Mouse (Mus musculus): Measurements from ENCODE around the gene Vma21. TPM values are rescaled to one million over a fixed set of nuclear protein-coding genes. Genes with fewer than 3 reads are reported as not detected.

Vma21 gene
- polyA plus RNA-seq, 1 experiment from 2014 or later: 37.0 TPM

GRCm38 (mm10) chrX:71838911-71839310 is 23.2 kb downstream of the Vma21 start:
- Histone ChIP-seq H3K9me3 (ENCODE audit: control insufficient read depth, low read length) (no peaks in the 10 kb centered on the region), H3K4me2 (ENCODE audit: low read length) (no peak overlapping the region), H3K27ac (ENCODE audit: low read depth) (no peak overlapping the region), H3K4me1 (replicated peaks; ENCODE audit: control insufficient read depth, insufficient read depth, low read length) (no peaks in the 10 kb centered on the region), H3K9ac (ENCODE audit: low read length) (no peak overlapping the region), H3K4me3 (ENCODE audit: low read depth, low read length) (no peak overlapping the region), H3K27me3 (replicated peaks; ENCODE audit: control insufficient read depth, insufficient read depth, low read length) (no peaks in the 10 kb centered on the region), H3K36me3 (ENCODE audit: control insufficient read depth, insufficient read depth, low read length) (no peaks in the 10 kb centered on the region)
- no peak for DNase-seq (ENCODE audit: low spot score)
- no peak for ATAC-seq (replicated peaks; ENCODE audit: low FRiP score, low TSS enrichment, low read depth)
- WGBS: 82% methylated on average over 4 of the region's 4 CpGs

GRCm38 (mm10) chrX:71846696-71847095 is 31.0 kb downstream of the Vma21 start:
- 76% methylated on average over 4 of the region's 4 CpGs for WGBS
- Histone ChIP-seq H3K9ac (ENCODE audit: low read length) (no peak overlapping the region), H3K4me3 (ENCODE audit: low read depth, low read length) (no peak overlapping the region), H3K36me3 (ENCODE audit: control insufficient read depth, insufficient read depth, low read length) (no peaks in the 10 kb centered on the region), H3K4me1 (replicated peaks; ENCODE audit: control insufficient read depth, insufficient read depth, low read length) (no peaks in the 10 kb centered on the region), H3K27me3 (replicated peaks; ENCODE audit: control insufficient read depth, insufficient read depth, low read length) (no peaks in the 10 kb centered on the region), H3K4me2 (ENCODE audit: low read length) (no peak overlapping the region), H3K9me3 (ENCODE audit: control insufficient read depth, low read length) (no peaks in the 10 kb centered on the region), H3K27ac (ENCODE audit: low read depth) (no peak overlapping the region)
- ATAC-seq (replicated peaks; ENCODE audit: low FRiP score, low TSS enrichment, low read depth): no peak
- DNase-seq (ENCODE audit: low spot score): no peak

GRCm38 (mm10) chrX:71853798-71854197 is 38.1 kb downstream of the Vma21 start:
- H3K4me1 ChIP-seq (replicated peaks; ENCODE audit: control insufficient read depth, insufficient read depth, low read length): no peaks in the 10 kb centered on the region
- H3K36me3 ChIP-seq (ENCODE audit: control insufficient read depth, insufficient read depth, low read length): no peaks in the 10 kb centered on the region
- H3K4me2 ChIP-seq (ENCODE audit: low read length): no peak overlapping the region
- no peak overlapping the region for H3K27ac ChIP-seq (ENCODE audit: low read depth)
- no peak overlapping the region for H3K4me3 ChIP-seq (ENCODE audit: low read depth, low read length)
- no peaks in the 10 kb centered on the region for H3K9me3 ChIP-seq (ENCODE audit: control insufficient read depth, low read length)
- H3K9ac ChIP-seq (ENCODE audit: low read length): no peak overlapping the region
- no peaks in the 10 kb centered on the region for H3K27me3 ChIP-seq (replicated peaks; ENCODE audit: control insufficient read depth, insufficient read depth, low read length)
- ATAC-seq (replicated peaks; ENCODE audit: low FRiP score, low TSS enrichment, low read depth): no peak
- no peak for DNase-seq (ENCODE audit: low spot score)

Other genes starting within 250 kb of the Vma21 start
- gene Gpr50, start 152.3 kb upstream of the Vma21 start, polyA plus RNA-seq (2014; fragmentation: Nextera tagmentation; extraction: Ambion mirVana): 1.6 and 1.7 TPM in 2 replicates
- gene Gm1141, start 105.1 kb downstream of the Vma21 start, polyA plus RNA-seq (2014; fragmentation: Nextera tagmentation; extraction: Ambion mirVana): 0.22 TPM in 1 of 2 replicates, not detected in the other
- 11.2 and 13.3 TPM in 2 replicates for gene Prrg3, start 146.7 kb downstream of the Vma21 start, polyA plus RNA-seq (2014; fragmentation: Nextera tagmentation; extraction: Ambion mirVana)
- gene Fate1, start 157.1 kb downstream of the Vma21 start, polyA plus RNA-seq (2014; fragmentation: Nextera tagmentation; extraction: Ambion mirVana): not detected in 2 replicates
- 0.09 and 0.12 TPM in 2 replicates for gene Cnga2, start 175.9 kb downstream of the Vma21 start, polyA plus RNA-seq (2014; fragmentation: Nextera tagmentation; extraction: Ambion mirVana)

Data from intestine, embryonic 14.5 days (tissue).